Mouse (Mus musculus): ENCODE results near the gene Sppl2b.
"Not testable (repeated sequence)": the region's sequence is repeated elsewhere in the genome, so short reads cannot be mapped to it uniquely, and the experiment has no call there.

The Sppl2b gene

DNA sequence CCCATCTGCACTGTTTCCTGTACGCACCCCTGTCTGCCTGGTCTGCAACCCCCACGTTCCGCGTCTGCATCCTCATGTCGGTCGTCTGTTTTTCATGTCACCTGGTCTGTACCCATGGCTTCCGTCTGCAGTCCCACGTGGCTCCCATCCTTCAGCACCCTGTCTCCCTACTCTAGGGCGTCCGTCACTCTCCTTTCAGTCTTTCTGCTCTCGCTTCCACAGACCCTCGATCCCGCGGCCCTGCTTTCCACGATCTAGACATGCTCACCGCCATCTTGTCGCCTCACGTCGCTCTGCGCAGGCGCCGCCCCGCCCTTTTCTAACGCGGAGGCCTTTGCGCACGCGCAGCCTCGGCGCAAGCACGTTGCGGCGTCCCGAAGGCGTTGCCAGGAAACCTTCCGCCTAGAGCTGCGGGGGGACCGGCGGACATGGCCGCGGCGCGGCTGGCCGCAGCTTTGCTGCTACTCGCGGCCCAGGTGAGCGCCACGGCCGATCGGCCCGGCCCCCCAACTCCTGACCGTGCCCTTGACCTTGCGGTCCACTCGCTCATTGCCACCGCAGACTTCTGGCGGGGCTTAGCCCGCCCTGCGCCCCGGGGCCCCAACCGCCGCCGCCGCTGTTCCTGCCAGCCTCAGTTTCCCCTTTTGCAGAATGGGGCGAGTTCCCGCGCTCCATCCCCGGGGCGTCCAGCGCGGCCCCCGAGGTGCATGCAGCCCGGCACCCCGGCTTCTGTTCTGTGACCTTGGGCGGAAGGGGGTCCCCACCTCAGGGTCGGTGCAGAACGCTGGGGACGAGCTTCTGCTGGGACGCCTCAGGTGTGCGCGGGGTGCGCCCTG, at the start of gene Sppl2b, which contains the start of gene Lsm7:
Sppl2b (plus strand) TSS at position 363 of the 836 bp plus-strand sequence.
Lsm7 (minus strand) TSS at position 297 of the 836 bp plus-strand sequence.
- DNase-seq (ENCODE audit: low spot score in 2 of 2): peak; percentile 97 to 98

DNA sequence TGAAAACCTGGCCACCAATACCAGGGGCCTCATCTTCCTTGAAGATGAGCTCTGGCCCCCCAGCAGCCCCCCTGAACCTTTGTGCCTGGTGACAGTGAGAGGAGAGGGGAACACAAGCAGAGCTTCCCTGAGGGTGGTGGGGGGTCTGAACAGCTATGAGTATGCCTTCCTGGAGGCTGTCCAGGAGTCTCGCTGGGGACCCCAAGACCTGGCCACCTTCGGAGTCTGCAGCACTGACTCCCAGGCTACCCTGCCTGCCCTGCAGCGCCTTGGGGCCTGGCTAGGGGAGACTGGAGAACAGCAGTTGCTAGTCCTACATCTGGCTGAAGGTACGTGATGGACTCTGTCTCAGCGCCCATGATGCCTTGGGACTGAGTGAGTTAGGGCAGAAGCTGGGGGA, 49.8 kb upstream of the Sppl2b start:
- no peak for DNase-seq (ENCODE audit: low spot score in 2 of 2)

DNA sequence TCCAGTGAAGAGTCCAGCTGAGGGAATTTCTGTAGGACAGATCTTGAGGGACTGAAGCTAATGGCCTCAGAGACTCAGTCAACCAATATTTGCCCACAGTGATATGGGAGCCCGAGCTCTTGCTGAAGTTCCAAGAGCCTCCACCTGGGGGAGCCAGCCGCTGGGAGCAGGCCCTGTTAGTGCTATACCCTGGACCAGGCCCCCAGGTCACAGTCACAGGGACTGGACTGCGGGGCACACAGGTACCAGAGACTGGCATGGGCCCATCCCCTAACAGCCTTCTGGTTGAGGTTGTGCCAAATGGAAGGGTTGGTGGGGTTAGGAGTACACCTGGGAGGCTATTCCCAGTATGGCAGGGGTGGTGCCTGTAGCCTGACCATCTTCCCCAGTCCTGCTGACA, 49.1 kb upstream of the Sppl2b start:
- DNase-seq (ENCODE audit: low spot score in 2 of 2): peak; percentile 77 to 85

DNA sequence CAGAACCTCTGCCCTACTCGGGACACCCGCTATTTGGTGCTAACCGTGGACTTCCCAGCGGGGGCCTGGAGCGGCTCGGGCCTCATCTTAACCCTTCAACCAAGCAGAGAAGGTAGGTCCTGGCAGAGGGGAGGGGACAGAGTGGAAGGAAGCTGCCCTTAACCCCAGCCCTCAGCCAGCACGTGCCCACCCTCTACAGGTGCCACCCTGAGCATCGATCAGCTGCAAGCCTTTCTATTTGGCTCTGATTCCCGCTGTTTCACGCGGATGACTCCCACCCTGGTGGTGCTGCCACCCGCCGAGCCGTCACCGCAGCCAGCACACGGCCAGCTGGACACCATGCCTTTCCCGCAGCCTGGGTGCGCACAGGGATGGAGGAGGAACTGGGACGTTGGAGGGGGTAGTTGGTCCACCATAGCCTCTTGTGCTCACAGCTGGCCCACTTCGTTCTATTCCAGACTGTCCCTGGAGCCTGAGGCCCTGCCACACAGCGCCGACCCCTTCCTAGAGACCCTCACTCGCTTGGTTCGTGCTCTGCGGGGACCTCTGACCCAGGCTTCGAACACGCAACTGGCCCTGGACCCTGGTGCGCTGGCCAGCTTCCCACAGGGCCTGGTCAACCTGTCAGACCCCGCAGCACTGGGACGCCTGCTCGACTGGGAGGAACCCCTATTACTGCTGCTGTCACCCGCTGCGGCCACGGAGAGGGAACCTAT, 48.6 kb upstream of the Sppl2b start:
- DNase-seq (ENCODE audit: low spot score in 2 of 2): no peak

DNA sequence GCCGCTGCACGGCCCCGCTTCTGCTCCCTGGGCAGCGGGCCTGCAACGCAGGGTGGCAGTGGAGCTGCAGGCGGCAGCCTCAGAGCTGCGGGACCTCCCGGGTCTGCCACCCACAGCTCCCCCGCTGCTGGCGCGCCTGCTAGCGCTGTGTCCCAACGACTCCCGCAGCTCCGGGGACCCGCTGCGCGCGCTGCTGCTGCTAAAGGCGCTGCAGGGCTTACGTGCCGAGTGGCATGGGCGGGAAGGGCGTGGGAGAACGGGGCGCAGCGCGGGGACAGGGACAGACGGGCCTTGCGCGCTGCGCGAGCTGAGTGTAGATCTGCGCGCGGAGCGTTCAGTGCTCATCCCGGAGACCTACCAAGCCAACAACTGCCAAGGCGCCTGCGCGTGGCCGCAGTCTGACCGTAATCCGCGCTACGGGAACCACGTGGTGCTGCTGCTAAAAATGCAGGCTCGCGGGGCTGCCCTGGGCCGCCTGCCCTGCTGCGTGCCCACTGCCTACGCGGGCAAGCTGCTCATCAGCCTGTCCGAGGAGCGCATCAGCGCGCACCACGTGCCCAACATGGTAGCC, 47.9 kb upstream of the Sppl2b start:
- DNase-seq (ENCODE audit: low spot score in 2 of 2): peak in 1 of 2 experiments; percentile 72

DNA sequence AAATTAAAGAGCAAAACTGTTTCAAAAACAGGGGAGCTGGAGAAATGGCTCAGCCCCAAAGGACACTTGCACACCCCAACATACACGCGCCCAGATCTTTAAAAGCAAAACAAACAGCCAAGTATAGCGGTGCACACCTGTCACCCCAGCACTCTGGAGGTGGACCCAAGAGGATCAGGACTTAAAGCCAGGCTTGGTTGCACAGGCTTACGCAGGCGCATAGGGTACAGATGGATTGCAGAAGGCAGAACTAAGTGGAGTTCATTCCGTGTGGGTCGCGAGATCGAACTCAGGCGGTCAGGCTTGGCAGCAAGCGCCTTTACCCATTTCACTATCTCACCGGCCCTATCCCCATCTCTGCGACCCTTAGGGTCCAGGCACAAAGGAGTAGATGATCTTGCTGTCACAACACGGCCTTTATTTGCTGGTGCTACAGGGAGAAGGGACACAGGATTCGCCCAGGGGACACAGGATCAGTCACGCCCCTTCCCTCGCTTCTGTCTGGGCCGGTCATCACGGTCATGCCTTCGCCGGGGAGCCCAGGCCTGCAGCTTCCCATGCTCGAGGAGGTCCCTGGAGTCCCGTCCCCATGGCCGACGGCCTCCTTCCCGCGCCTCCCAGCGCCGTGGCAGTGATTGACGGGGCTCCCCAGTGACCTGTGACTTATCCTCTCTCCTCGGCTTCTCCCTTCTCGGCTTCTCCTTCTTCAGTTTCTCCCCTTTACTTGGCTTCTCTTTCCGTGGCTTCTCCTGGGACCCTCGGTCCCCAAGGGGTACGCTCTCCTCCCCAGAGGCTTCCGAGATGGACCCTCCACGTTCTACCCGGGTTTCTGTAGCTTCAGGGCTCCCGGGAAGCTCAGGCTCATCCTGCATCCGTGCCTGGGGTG, 46.7 kb upstream of the Sppl2b start:
- no peak for DNase-seq (ENCODE audit: low spot score in 2 of 2)

DNA sequence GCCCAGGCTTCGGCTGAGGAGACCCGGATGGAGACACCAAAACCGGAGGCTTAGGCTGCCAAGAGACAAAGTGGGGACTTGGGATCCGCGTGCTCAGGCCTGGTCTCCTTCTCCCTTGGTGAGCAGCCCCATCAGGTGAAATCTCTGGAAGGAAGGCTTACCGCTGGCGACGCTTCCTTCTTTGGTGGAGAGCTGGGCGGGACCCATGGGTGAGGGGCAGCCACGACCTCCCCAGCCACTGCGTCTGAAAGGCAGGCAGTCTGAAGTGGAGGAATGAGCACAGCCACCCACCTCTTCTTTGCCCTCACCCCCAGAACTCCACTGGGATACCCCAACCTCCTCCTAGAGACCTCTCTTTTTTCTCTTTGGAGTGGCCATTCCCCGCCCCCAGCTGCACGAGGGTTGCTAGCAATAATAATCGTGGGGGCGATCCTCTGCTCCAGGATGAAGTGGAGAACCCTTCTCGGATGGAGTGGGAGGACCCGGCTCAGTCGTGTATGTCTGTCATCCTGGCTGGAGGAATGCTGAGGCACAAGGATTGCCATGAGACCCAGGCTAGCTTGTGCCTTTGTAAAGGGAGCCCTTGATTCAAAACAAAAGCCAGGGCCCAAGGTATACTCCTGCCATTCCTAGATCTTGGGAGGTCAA, 46.0 kb upstream of the Sppl2b start:
- DNase-seq (ENCODE audit: low spot score in 2 of 2): no peak

DNA sequence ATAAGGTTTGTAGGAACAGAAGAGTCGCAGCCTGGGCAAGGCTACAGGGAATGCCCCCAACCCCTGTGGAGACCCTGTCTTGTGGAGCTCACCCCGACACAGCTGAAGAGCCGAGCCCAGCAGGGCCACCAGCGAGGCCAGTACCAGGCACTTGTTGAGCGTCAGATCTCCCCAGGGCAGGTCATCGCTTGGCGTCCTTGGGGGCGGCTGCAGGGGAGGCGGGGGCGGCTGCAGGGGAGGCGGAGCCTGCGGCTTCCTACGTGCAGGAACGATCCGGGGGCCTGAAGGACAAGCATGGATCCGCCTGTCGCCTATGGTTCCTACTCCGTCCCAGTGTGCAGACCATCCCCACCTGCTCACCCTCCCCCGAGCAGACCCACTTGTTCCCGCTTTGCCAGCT, 45.0 kb upstream of the Sppl2b start:
- DNase-seq (ENCODE audit: low spot score in 2 of 2): no peak

DNA sequence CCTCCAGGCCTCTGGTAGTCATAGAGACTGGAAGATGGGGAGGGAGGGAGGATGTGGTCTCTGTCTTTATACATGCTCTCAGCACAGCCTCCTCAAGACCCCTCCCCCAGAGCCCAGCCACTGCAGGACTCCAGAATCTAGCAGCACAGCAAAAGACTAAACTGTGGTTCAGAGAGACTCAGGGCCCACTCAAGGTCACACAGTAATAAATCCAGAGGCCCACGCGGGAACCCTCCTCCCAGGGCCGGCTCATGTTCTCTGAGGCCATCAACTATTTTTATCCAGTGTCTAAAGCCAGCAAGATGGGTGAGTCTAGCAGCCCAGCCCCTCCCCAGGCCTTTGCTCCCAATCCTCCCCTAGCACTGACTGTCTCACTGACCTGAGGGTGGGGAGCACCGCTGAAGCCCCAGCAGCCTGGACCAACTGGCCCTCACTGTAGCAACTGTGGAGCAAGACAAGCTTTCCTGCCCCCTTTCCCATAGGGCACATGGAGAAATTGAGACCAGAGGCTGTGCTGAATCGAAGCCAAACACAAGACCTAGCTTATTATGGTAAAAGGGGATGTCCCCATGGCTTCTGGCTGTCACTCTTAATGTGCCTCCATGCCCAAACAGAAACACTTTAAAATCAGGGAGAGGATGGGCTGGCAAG, 42.6 kb upstream of the Sppl2b start:
- no peak for DNase-seq (ENCODE audit: low spot score in 2 of 2)

DNA sequence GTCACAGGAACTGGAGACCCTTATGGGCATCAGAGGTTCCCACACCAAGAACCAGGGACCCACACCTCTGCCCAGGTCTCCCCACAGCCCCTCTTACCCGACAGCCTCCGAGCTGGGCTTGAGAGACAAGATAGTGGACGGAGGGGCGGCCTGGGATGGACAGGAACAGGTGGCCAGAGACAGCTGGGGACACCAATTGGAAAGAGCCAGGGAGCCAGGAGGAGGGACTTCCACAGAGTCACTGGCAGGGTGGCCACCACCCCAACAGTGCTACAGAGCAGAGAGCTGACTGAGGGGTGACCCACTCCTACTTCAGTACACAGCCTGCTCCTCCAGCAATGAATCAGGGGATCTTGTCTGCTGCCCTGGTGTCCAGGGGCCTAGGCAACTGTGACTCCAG, 41.7 kb upstream of the Sppl2b start, which contains the start of gene Jsrp1:
Jsrp1 (minus strand) TSS at position 133 of the 400 bp plus-strand sequence.
- no peak for DNase-seq (ENCODE audit: low spot score in 2 of 2)

DNA sequence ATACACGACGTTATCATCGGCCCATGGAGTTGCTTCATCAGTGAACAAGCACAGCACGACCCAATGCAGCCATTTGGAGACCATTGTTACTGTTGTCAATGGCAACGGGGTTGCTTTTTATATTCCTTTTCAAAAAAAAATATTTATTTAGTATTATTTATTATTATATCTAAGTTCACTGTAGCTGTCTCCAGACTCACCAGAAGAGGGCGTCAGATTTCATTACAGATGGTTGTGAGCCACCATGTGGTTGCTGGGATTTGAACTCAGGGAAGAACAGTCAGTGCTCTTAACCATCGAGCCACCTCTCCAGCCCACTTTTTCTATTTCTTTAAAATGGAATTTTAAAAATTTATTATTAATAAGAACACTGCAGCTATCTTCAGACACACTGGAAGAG, 40.3 kb upstream of the Sppl2b start:
- no peak for DNase-seq (ENCODE audit: low spot score in 2 of 2)

DNA sequence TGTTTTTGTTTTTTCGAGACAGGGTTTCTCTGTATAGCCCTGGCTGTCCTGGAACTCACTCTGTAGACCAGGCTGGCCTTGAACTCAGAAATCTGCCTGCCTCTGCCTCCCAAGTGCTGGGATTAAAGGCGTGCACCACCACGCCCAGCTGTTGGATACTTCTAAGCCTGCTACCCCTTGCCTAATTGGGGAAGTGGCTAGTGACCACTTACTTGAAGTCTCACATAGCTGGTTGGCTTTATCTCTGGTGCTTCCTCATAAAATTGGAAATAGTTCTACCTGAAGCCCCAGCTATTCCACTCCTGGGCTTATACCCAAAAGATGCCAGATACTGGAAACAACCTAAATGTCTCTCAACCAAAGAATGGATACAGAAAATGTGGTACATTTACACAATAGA, 38.8 kb upstream of the Sppl2b start:
- not testable (repeated sequence) for DNase-seq (ENCODE audit: low spot score in 2 of 2)

DNA sequence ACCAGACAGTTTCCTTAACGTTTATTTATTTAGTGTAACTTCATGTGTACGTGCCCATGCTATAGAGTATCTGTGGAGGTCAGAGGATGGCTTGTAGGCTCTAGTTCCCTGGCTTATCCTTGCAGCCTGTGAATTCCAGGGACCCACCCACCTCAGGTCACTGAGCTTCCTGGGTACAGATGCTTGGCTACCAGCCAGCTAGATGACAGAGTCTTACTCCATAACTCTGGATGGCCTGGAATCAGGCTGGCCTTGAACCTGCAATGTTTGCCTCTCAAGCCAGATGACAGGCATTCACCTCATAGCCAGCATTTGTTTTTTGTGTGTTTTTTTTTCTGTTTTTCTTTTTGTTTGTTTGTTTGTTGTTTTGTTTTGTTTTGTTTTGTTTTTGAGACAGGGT, 37.9 kb upstream of the Sppl2b start:
- DNase-seq (ENCODE audit: low spot score in 2 of 2): no peak

DNA sequence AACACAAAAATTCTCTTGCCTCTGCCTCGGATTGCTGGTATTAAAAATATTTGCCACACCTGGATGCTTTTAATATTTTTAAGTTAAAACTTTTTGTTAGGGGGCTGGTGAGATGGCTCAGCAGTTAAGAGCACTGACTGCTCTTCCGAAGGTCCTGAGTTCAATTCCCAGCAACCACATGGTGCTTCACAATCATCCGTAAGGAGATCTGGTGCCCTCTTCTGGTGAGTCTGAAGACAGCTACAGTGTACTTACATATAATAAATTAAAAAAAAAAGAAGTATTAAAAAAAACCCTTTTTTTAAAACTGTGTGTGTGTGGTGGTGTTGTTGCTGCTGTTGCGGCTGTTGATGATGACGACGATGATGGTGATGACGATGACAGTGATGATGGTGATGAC, 37.1 kb upstream of the Sppl2b start:
- DNase-seq (ENCODE audit: low spot score in 2 of 2): not testable (repeated sequence)

DNA sequence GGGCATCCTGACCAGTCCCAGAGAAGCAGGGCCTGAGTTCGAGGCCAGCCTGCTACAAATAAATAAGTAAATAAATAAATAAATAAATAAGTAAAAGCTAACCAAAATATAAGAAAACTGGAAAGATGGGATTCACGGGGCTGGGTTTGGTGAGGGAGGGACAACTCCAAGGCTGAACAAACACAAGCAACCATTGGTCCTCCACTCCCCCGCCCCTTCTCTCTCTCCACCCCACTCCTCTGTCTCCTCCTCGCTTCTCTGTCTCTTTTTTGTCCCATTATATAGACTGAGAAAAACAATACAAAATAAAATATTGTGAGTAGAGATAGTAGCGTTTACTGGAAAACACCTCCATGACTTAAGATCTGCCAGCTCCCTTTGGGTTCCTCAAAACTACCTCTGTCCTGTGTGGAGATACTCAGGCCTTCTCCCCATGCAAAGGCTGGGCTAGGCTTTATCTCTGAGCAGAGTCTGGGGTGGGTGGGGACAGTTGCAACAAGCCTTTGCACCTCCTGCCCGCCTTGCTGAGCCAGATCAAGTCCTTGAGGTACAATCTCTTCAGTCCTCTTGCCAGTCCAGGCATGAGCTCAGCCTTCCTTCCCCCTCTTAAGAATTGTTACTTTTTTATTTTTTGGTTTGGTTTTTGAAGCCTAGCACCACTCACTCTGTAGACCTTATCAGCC, 36.3 kb upstream of the Sppl2b start:
- DNase-seq (ENCODE audit: low spot score in 2 of 2): no peak

DNA sequence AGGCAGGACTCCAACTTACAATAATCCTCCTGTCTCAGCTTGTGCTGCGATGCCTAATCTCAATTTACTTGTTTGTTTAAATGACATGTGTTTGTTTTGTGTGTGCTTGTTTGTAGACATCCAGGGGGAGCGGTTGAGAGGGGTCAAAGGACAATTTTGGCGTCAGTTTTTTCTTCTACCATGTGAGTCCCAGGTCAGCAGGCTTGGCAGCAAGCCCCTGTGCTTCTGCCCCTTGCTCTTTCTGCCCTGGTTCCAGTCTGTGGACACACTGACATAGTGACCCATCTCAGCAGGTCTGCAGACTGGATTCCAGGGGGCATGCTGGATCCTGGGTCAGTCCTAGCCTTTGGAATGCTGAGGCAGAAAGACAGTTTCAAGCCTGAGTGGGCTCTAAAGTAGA, 35.7 kb upstream of the Sppl2b start:
- DNase-seq (ENCODE audit: low spot score in 2 of 2): no peak

DNA sequence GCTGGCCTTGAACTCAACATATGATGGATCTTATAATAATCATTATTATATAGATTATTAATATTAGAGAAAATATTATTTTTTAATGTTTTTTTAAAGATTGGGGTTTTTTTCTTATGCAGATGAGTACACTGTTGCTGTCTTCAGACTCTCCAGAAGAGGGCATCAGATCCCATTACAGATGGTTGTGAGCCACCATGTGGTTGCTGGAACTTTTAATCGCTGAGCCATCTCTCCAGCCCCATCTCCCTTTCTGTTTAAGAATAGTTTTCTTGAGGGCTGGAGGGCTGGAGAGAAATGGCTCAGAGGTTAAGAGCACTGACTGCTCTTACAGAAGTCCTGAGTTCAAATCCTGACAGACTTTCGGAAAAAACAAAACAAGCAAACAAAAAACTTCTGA, 33.1 kb upstream of the Sppl2b start:
- no peak for DNase-seq (ENCODE audit: low spot score in 2 of 2)

DNA sequence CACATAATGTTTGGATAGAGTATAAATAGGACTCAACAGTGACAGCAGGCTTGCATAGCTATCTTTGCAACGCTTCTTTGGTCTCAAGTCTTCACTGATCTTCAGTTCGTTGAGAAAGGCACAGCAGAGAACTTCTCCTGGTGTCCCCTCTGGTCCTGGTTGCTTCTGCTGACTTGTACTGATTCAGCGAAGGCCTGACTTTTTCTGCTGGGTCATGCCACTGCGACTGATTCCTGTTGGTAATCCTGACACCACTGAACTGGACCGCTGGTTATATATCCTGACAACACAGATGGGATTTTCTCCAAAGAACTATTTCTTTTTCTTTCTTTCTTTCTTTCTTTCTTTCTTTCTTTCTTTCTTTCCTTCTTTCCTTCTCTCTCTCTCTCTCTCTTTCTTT, 32.5 kb upstream of the Sppl2b start:
- DNase-seq (ENCODE audit: low spot score in 2 of 2): no peak

DNA sequence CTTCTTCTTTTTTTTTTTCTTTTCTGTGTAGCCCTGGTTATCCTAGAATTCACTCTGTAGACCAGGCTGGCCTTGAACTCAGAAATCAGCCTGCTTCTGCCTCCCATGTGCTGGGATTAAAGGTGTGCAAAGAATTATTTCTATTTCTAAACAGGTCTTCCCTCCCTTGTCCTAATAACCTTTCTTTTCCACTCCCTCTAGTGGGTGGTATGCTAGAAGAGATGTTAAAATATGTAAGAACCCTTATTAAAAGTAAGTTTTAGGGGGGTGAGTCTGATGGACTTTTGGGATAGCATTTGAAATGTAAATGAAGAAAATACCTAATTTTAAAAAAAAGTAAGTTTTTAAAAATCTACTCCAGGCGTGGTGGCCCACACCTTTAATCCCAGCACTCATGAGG, 31.8 kb upstream of the Sppl2b start:
- DNase-seq (ENCODE audit: low spot score in 2 of 2): no peak
